Mouse (Mus musculus) urinary bladder, adult 18-20 months (tissue): ENCODE measurements around the gene 2410015M20Rik.
"Not testable (repeated sequence)": the region's sequence is repeated elsewhere in the genome, so short reads cannot be mapped to it uniquely, and the experiment has no call there.

Source experiments
- DNase-seq, 2 experiments: peaks; one replicate each; pipeline ENCODE4 v3.0.0; 2022; ENCODE audit warnings: low spot score in 2 of 2, mixed read lengths in 2 of 2

Gene 2410015M20Rik

GRCm38 (mm10) chr17:56609452-56610171 is at the start of gene 2410015M20Rik:
2410015M20Rik (minus strand) TSS chr17:56609771.
- DNase-seq: peak; percentile 91 to 95

- no peak for DNase-seq
These were observed 46.6 kb upstream of the 2410015M20Rik start for GRCm38 (mm10) chr17:56656171-56656570.

- no peak for DNase-seq
These were observed 45.7 kb upstream of the 2410015M20Rik start for GRCm38 (mm10) chr17:56655311-56655710.

- no peak for DNase-seq
These were observed 45.2 kb upstream of the 2410015M20Rik start for GRCm38 (mm10) chr17:56654771-56655170.

GRCm38 (mm10) chr17:56651801-56652200 is 42.2 kb upstream of the 2410015M20Rik start:
- DNase-seq: no peak

- DNase-seq: no peak
These were observed 38.0 kb upstream of the 2410015M20Rik start for GRCm38 (mm10) chr17:56647546-56647945.

GRCm38 (mm10) chr17:56643237-56643636 is 33.7 kb upstream of the 2410015M20Rik start:
- DNase-seq: no peak

GRCm38 (mm10) chr17:56634023-56634422 is 24.5 kb upstream of the 2410015M20Rik start:
- no peak for DNase-seq

GRCm38 (mm10) chr17:56631807-56632206 is 22.2 kb upstream of the 2410015M20Rik start:
- DNase-seq: no peak

- DNase-seq: not testable (repeated sequence)
These were observed 20.5 kb upstream of the 2410015M20Rik start for GRCm38 (mm10) chr17:56629800-56630781.

GRCm38 (mm10) chr17:56627530-56628277 is 18.1 kb upstream of the 2410015M20Rik start, which contains the start of gene Catsperd:
Catsperd (plus strand) TSS chr17:56628143.
- DNase-seq: peak; percentile 46 to 50

- peak; percentile 94 to 96 for DNase-seq
These were observed 17.3 kb upstream of the 2410015M20Rik start, which contains the start of gene Lonp1 for GRCm38 (mm10) chr17:56626754-56627470. Lonp1 (minus strand) TSS chr17:56626887.

GRCm38 (mm10) chr17:56626260-56626659 is 16.7 kb upstream of the 2410015M20Rik start:
- DNase-seq: no peak

GRCm38 (mm10) chr17:56625495-56625894 is 15.9 kb upstream of the 2410015M20Rik start:
- DNase-seq: no peak

- DNase-seq: no peak
These were observed 8.1 kb upstream of the 2410015M20Rik start for GRCm38 (mm10) chr17:56617628-56618027.

GRCm38 (mm10) chr17:56616725-56617124 is 7.2 kb upstream of the 2410015M20Rik start:
- no peak for DNase-seq

- no peak for DNase-seq
These were observed 6.2 kb upstream of the 2410015M20Rik start for GRCm38 (mm10) chr17:56615792-56616191.

GRCm38 (mm10) chr17:56615136-56615784 is 5.7 kb upstream of the 2410015M20Rik start:
- DNase-seq: no peak

- DNase-seq: no peak
These were observed 5.0 kb upstream of the 2410015M20Rik start for GRCm38 (mm10) chr17:56614391-56615135.

- peak in 1 of 2 experiments; percentile 41 for DNase-seq
These were observed 4.3 kb upstream of the 2410015M20Rik start for GRCm38 (mm10) chr17:56613893-56614292.
